Mouse (Mus musculus) R1 (cell line): ENCODE data around the gene Olfr1258.

ENCODE experiments used
- DNase-seq: peaks from one replicate; pipeline ENCODE4 v3.0.0-alpha.2; 2018; ENCODE audit warnings: low read depth, low spot score

The Olfr1258 gene

DNA sequence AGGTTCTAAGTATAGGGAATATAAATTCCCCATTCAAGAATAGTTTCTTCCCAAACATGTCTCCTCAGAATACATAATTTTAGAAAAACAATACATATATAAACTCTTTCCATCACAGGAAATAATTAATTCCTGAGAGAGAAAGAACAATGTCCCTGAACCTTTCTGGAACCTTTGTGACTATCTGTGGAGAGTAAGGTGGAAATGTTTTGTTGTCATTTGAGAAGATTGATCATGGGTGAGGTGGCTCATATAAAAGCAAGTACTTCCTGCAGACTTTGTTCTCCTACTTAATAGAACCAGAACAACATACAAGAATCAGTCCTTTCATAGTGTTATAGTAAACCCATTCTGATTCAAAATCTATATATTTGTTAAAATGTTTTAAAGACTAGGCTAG is at the start of gene Olfr1258:
TSS of gene Olfr1258 (plus strand) at position 301 of the 400 bp plus-strand sequence.
- no peak for DNase-seq

DNA sequence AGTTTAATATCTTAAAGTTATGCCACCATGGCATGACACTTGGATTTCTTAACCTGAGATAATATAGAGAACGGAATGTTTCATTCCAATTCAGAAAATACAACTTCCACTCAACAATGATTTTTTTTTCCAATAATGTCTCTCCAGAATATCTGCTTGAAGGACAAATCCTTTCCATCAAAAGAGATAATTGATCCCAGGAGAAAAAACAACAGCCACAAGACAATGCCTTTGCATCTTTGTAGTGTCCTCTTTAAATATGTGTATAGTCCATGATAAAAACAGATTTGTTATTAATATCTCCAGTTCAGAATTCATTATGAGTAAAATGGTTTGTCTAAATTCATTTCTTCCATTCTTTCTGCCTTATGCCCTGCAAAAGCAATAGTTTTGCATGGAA is 49.0 kb upstream of the Olfr1258 start, which contains the start of gene Olfr1257:
TSS of gene Olfr1257 (plus strand) at position 301 of the 400 bp plus-strand sequence.
- no peak for DNase-seq

GRCm38 (mm10) chr2:89912616-89913015 is 14.5 kb upstream of the Olfr1258 start:
- peak; percentile 4 for DNase-seq

DNA sequence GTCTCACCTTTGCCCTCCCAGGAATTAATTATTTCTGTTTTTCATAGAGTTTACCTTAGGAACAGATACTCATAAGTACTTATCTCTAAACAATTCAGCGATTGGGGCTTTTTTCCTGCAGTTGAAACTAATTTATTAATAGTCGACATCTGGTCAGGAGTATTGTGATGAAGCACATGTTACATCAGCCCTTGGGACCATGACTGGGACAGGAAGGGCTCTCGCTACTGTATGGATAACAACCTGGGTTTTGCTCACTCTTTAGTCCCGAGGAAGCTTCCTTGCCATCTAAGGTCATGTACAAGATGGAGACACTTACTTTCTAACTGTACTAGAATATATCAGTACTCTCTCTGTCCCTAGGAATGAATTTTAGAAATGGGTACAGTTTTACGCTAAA is 21.5 kb downstream of the Olfr1258 start, which contains the start of gene Olfr1259:
TSS of gene Olfr1259 (minus strand) at position 101 of the 400 bp plus-strand sequence.
- DNase-seq = no peak

DNA sequence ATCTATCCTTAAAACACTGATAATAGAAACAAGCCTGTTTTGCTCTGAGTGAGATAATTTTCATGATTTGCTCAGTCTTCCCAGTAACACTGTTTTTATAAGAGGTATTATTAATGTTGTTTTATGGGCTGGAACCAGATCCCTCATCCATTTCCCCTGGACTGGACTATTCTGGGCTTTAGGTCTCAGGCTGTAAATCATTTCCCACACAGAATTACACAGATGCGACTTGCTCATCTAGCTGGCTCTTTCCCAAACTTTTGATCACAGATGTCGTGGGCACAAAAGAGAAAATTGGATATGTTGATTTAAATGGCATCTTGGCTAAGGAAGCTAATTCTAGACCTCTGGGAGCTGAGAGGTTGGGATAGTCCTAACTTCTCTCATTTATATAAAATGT is 47.1 kb downstream of the Olfr1258 start, which contains the start of gene Olfr1260:
TSS of gene Olfr1260 (plus strand) at position 157 of the 400 bp plus-strand sequence.
- no peak for DNase-seq

DNA sequence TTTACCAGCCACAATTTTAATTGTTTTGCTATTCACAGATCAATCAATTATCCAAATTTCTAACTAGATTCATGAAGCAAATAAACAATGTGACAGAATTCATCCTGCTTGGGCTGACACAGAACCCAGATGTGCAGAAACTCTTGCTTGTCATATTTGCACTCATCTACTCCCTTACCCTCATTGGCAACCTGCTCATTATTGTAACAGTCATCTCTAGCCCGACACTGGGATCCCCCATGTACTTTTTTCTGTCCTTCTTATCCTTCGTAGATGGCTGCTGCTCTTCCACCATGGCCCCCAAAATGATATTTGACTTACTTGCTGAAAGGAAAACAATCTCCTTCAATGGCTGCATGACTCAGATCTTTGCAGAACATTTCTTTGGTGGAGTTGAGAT is 50.6 kb downstream of the Olfr1258 start:
- DNase-seq = no peak
